Mouse (Mus musculus) lung, postnatal 25 days (tissue): ENCODE measurements around the gene Il1a.

Source experiments
- DNase-seq: peaks from one replicate; pipeline ENCODE4 v3.0.0; 2022; ENCODE audit warnings: low spot score

Il1a gene

GRCm38 (mm10) chr2:129263073-129263472 is 46.7 kb downstream of the Il1a start:
- DNase-seq, result no peak

DNA sequence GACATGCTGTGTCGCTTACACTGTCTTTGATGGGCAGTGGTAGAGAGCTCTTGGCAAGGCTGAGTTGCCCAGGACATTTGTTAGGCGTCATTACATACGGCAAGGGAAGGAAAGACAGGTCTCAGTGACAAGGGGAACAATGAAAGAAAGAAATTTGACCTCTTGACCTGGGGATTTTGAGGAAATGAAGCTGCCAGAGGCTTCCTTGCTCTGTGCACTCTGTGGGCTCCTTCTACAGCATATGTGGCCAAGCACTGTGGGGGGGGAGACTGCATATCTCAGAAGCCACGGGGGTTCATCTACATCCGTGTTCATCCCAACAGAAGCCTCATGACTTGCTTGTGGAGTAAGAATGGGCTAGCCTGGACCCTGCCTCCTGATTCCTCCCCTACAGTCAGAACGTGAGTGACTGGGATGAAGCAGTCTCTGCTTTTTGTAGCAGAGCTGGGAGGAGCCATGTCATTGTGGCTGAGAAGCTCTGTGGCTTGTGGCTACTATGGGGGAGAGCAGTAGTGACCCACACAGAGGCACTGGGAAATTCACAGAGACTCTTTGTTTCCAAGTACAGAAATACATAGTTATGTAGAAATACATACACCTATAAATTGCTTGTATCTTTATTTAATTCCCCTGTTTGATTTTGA is 48.5 kb downstream of the Il1a start:
- DNase-seq, result no peak

DNA sequence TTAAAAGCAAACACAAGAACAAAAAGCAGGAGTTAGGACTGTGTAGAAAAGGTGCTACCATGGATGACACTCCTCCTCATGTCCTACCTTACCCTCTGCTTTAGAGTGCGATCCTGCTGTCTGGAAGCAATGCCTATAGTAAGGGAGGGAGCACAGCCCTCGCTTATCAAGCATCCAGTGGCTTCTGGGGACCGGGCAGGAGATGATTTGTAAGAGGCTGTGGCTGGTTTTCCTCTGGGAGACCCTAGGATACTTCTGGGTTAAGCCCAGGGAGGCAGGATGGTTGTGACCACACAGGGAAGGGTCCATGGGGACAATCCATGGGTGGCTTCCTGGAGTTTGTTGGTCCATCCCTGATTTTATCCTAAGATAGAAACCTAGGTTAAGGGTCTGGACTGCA is 49.1 kb downstream of the Il1a start:
- DNase-seq, result no peak

DNA sequence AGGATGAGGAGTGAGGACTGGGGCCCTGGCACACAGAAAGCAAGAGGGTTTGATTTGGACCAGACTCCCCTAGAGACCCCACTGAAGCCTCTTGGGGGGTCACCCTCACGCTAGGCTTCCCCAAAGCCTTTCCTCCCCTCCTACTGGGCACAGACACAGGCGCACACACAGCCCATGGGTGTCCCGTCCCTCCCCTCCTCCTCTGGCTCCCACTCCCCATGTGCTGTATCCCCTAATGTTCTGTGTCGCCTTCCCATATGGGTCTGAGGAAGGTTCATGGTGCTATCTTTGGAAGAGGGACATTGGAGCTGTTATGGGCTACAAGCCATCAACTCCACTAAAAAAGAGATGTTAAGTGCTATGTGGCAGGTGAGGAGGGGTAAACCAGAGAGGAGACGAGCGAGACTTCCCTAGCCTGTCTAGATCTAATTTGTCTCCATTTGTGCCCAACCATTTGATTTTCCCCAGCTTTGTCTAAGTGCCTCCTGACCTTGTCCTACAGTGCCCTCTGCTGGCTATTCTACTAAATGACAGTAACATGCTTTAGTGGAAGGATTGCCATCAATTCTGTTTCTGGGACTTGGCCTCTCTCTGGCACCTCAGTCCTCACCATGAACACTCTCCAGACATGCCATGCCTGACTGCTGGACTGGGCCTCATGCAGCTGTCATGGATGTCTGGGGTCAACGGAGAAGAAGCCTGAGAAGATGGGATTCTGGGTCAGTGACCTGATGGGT is 51.1 kb downstream of the Il1a start:
- DNase-seq, result peak; percentile 81

- DNase-seq, result no peak
Measured at GRCm38 (mm10) chr2:129258056-129258455, 51.7 kb downstream of the Il1a start.

GRCm38 (mm10) chr2:129256006-129256405 is 53.8 kb downstream of the Il1a start:
- DNase-seq, result no peak

- DNase-seq, result no peak
Measured at GRCm38 (mm10) chr2:129254076-129254475, 55.7 kb downstream of the Il1a start.

DNA sequence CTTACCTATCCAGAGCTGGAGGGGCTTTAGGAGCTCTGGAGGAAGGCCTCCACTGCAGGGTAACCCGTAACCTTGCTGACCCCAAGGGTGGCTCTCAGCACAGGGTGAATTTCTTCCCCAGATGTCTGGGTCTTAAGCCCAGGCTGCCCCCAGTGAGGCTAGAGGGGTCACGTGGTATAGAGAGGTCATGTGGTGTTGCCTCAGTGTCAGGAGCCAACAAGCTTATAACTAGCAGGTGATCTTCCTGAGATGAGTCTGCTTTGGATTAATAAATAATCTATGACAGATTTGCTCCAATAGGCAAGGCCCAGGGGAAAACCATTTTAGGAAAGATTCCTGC is 56.2 kb downstream of the Il1a start:
- DNase-seq, result no peak

DNA sequence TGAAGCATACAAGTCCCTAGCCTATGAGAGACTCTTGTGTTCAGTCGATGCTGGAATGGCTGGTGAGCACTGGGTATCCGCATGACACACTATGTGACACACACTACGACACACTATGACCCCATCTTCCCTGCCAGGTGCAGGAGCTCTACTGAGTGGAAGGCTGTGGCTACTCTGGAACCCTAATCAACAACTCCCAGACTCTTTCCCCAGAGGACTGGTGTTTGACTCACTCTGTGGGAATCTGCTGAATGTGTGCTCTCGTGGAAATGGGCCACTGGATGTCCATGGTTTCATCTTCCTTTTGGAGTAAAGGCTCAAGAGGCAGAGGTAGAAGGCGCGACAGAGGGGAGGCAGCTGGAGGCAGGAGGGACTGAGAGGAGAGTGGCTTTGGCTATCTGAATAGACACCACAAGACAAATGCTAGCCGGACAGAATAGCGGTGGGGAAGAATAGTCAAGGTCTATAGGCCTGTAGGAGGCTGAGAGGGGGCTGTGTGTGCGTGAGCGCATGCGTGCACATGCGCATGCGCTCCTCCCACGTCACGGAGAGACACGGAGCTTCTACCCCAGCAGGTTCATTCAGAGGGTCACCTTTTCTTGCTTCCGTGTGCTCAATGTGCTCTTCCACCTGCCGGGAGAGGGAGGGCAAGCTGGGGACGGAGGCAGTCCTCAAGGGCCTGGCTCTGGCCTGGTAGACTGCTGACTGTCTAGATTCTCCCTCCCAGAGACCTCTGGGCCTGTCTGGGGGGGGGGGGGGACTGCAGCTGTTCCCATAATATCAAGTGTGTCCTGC is 56.7 kb downstream of the Il1a start:
- no peak for DNase-seq
